Mouse (Mus musculus) midbrain, embryonic 13.5 days (tissue): ENCODE measurements around the gene Mpped2. TPM values are rescaled to one million over a fixed set of nuclear protein-coding genes. Genes with fewer than 3 reads are reported as not detected.
A peak's percentile ranks its signal among the peaks of the same experiment; 100 is the strongest.

Source experiments
- ATAC-seq: fragments of 200-750 bp; cut with Nextera tagmentation; 2 replicates; pipeline ENCODE4 v1.8.0; 2017; ENCODE audit warnings: mild to moderate bottlenecking, moderate TSS enrichment, moderate library complexity
- H3K27ac ChIP-seq: fragments of 300-500 bp; sonication (generic); 2 replicates; pipeline ENCODE4 v1.5.1; 2015; ENCODE audit warnings: inconsistent platforms, mild to moderate bottlenecking, moderate library complexity
- H3K27me3 ChIP-seq: fragments of 300-500 bp; sonication (generic); 2 replicates; pipeline ENCODE4 v1.6.1; 2015; ENCODE audit warnings: mild to moderate bottlenecking, inconsistent platforms
- H3K36me3 ChIP-seq: fragments of 300-500 bp; sonication (generic); 2 replicates; pipeline ENCODE4 v1.6.1; 2015; ENCODE audit warnings: mild to moderate bottlenecking, inconsistent platforms
- H3K4me1 ChIP-seq: fragments of 300-500 bp; sonication (generic); replicated peaks from 2 replicates; pipeline ENCODE4 v1.6.1; 2015; ENCODE audit warnings: inconsistent platforms
- H3K4me2 ChIP-seq: fragments of 300-500 bp; sonication (generic); replicated peaks from 2 replicates; pipeline ENCODE4 v1.6.1; 2015; ENCODE audit warnings: moderate library complexity, mild to moderate bottlenecking, inconsistent platforms
- H3K4me3 ChIP-seq: fragments of 300-500 bp; sonication (generic); replicated peaks from 2 replicates; pipeline ENCODE4 v1.5.1; 2015; ENCODE audit warnings: mild to moderate bottlenecking, inconsistent platforms
- H3K9ac ChIP-seq: fragments of 300-500 bp; sonication (generic); replicated peaks from 2 replicates; pipeline ENCODE4 v1.6.1; 2015; ENCODE audit warnings: mild to moderate bottlenecking, inconsistent platforms
- H3K9me3 ChIP-seq: fragments of 300-500 bp; sonication (generic); 2 replicates; pipeline ENCODE4 v1.6.1; 2016; ENCODE audit warnings: mild to moderate bottlenecking, inconsistent platforms
- WGBS: fragments of 180-500 bp; shearing (Covaris S2); methylation state at CpG from one replicate; pipeline ENCODE4 v1.1.7; 2015; 5-methylcytosine and 5-hydroxymethylcytosine counted together
- polyA plus RNA-seq: library from polyadenylated mRNA; unstranded; fragments of >200 nt; fragmentation: Nextera tagmentation; extraction: Ambion mirVana; gene quantifications from 2 replicates; pipeline ENCODE4 v1.2.1, GENCODE M21; 2015

Mpped2 gene
- polyA plus RNA-seq, 1 experiment from 2014 or later, result 157 TPM

DNA sequence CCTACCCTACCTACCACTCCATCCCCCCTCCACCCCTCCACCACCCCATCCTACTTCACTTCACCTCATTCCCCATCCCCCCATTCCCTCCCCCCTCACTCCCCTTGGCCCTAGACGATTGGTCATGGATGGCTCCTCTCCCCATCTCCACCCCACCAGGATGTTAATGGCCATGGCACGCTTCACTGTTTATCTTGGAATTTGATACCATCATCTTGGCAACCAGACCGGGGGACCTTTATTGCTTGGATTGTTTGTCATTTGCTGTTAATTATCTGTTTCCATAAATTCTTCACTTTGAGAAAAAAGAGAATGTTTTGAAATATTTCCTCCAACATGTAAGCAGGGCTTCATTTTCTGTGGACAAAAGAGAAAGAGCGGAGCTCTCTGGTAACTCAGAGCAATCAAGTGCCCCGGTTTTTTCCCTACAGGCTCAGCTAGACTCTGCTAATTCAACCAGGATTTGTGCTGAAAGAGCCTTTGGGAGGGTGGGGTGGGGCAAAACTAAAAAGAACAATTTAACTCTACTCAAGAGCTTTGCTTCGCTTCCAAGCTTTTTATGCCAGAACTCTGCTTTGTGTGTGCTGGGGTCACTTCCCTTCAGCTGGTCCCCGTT lies 17.9 kb downstream of the Mpped2 start:
- H3K27ac ChIP-seq, result no peak overlapping the region
- WGBS, result 14% methylated on average over 7 of the region's 7 CpGs
- no peaks in the 10 kb centered on the region for H3K9me3 ChIP-seq
- no peak overlapping the region for H3K4me3 ChIP-seq
- peaks cover 38% of the 10 kb centered on the region for H3K4me1 ChIP-seq
- no peak overlapping the region for H3K4me2 ChIP-seq
- no peak for ATAC-seq
- peaks cover 3% of the 10 kb centered on the region; the same call in 1 of the 2 replicates for H3K36me3 ChIP-seq
- no peaks in the 10 kb centered on the region for H3K27me3 ChIP-seq
- H3K9ac ChIP-seq, result no peak overlapping the region

DNA sequence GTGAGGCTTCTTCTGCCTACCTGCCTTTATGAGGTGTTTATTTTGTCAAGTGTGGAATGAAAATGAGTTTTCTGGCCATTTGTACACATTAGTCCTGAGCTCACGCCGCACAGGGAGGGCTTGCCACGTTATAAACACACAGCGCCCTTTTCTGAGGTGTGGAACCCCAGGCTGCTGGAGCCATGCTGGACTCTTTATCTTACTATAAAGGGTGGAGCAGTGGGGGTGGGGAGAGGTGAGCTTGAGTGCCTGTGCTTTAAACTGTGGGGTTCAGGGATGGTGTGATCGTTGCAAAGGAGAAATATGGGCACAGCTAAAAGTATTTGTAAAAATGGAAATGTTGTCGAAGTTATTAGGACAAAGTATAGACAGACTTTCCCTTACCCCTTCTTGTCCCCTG lies 18.4 kb downstream of the Mpped2 start:
- Histone ChIP-seq H3K36me3 (peaks cover 3% of the 10 kb centered on the region; the same call in 1 of the 2 replicates), H3K4me2 (no peak overlapping the region), H3K9me3 (no peaks in the 10 kb centered on the region), H3K27me3 (no peaks in the 10 kb centered on the region), H3K9ac (no peak overlapping the region), H3K4me1 (peaks cover 39% of the 10 kb centered on the region), H3K27ac (no peak overlapping the region), H3K4me3 (no peak overlapping the region)
- ATAC-seq, result no peak
- WGBS, result 48% methylated on average over 6 of the region's 6 CpGs

DNA sequence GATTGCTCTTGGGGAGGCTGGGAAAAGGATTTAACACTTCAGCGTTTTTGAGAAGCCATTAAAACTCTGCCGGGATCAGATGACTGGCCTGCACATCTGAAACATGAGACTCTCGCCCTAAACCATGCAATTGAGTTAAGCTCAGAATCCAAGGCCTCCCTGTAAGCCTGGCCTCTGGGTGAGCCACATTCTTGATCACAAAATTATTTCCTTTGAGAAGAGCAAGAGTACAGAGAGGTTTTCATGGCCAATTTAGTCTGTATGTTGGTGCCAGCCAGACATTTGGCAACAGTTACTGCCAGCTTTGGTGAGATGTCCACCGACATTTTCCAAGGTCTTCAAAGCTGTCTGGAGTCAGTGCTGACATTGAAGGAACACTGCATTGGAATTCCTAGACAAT lies 20.1 kb downstream of the Mpped2 start:
- ATAC-seq, result no peak
- peaks cover 43% of the 10 kb centered on the region for H3K4me1 ChIP-seq
- H3K27me3 ChIP-seq, result no peaks in the 10 kb centered on the region
- H3K9ac ChIP-seq, result no peak overlapping the region
- H3K9me3 ChIP-seq, result no peaks in the 10 kb centered on the region
- no peaks in the 10 kb centered on the region; the same call in 1 of the 2 replicates for H3K36me3 ChIP-seq
- no peak overlapping the region for H3K4me3 ChIP-seq
- 30% methylated on average over 4 of the region's 4 CpGs for WGBS
- H3K4me2 ChIP-seq, result no peak overlapping the region
- H3K27ac ChIP-seq, result no peak overlapping the region

DNA sequence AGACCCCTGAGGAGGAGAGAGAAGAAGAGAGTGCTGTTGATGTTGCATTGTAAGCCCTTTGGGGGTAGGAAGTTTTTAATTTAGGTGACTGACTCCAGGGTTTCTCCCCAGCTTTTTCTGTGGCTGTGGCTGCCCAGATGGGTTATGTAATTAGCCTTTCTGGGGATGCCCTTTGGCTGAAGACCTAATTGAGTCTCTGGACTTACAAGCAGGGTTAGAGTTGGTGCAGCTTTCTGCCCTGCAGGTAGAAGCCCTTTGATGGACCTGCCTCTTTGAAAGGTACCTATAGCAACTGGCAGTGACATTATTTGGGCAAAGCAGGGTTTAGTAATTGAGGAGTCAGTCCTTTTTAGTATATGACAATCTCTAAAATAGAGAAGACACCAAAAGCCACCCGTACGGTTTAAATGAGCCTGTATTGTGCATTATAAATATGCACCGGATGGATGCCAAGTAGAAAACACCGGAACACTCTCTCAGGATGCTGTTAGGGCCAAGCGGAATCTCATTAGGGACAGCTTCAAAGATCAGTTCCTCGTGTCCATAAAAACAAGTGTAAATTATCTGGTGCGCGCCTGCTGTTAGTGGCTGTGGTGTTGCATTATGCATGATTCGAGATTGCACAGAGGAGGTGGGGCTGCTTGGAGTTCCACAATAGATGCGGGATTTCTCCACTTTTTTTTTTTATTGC lies 22.8 kb downstream of the Mpped2 start:
- no peaks in the 10 kb centered on the region for H3K9me3 ChIP-seq
- ATAC-seq, result peak; percentile 89
- H3K4me1 ChIP-seq, result peaks cover 52% of the 10 kb centered on the region
- 16% methylated on average over 10 of the region's 10 CpGs for WGBS
- no peak overlapping the region for H3K9ac ChIP-seq
- no peaks in the 10 kb centered on the region for H3K27me3 ChIP-seq
- H3K27ac ChIP-seq, result peak overlapping the region; percentile 67
- peak overlapping the region; percentile 23; the same call in 1 of the 2 replicates for H3K4me2 ChIP-seq
- no peak overlapping the region for H3K4me3 ChIP-seq
- H3K36me3 ChIP-seq, result no peaks in the 10 kb centered on the region

DNA sequence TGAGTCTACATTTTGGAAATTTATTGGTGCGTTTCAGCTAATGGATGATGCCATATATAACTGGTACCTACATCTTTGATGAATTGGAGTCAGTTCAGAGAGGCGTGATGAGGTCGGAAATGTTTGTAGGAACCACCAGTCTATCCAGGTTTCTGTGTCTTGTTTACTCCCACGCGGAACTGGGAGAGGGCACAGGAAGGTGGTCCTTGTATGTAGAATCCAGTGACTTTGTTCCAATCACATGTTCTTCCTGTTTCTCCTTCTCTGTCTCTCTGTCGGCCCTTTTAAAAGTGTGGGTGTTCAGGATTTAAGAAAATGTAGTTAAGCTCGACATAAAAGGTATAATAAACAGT lies 23.3 kb downstream of the Mpped2 start:
- ATAC-seq, result peak; percentile 55
- Histone ChIP-seq H3K4me3 (no peak overlapping the region), H3K36me3 (no peaks in the 10 kb centered on the region), H3K9me3 (no peaks in the 10 kb centered on the region), H3K4me2 (peak overlapping the region; percentile 23; the same call in 1 of the 2 replicates), H3K27me3 (no peaks in the 10 kb centered on the region), H3K27ac (peak overlapping the region; percentile 67), H3K4me1 (peaks cover 51% of the 10 kb centered on the region), H3K9ac (no peak overlapping the region)
- 69% methylated on average over 7 of the region's 7 CpGs for WGBS

DNA sequence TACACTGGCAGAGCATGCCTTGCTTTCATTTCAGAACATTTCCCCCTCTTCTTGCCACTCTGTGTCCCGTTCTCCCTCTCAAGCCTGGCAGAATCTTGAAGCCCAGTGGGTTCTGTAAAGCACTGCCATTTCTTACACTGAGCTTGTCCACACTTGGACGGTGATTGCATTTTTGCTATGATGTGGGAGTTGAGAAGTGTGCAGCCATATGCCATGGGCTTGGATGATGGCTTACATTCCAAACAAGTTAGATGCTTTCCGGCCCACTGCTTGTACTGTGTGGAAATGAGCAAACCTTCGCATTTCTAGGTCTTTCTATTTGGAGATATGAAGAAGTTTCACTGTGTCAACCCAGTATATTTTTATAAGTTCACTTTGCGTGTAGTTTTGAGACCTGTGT lies 25.8 kb downstream of the Mpped2 start:
- H3K9me3 ChIP-seq, result no peaks in the 10 kb centered on the region
- 92% methylated on average over 5 of the region's 5 CpGs for WGBS
- ATAC-seq, result no peak
- no peak overlapping the region for H3K4me3 ChIP-seq
- no peak overlapping the region for H3K27ac ChIP-seq
- H3K4me2 ChIP-seq, result no peak overlapping the region
- no peak overlapping the region for H3K9ac ChIP-seq
- H3K4me1 ChIP-seq, result peaks cover 61% of the 10 kb centered on the region
- H3K36me3 ChIP-seq, result no peaks in the 10 kb centered on the region
- no peaks in the 10 kb centered on the region for H3K27me3 ChIP-seq

DNA sequence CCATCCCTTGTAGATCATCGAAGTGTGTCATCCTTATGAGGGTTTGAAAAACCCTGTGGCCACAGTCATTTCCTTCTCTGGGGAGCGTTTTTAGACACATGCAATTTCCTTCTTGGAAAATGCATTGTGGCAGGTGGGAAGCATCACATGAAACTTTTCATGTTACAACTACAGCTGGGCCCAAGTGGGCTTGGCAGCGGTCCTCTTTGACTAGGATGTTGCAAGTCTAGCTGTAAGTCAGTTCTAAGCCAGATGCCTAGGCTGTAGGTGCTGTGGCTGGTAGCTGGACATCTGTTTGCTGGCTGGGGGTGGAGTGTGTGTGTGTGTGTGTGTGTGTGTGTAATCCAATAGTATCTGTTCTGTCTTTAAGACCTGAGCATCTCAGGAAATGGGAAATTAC lies 26.4 kb downstream of the Mpped2 start:
- Histone ChIP-seq H3K9me3 (no peaks in the 10 kb centered on the region), H3K27ac (no peak overlapping the region), H3K4me2 (no peak overlapping the region), H3K36me3 (no peaks in the 10 kb centered on the region), H3K27me3 (no peaks in the 10 kb centered on the region), H3K9ac (no peak overlapping the region), H3K4me3 (no peak overlapping the region), H3K4me1 (peaks cover 61% of the 10 kb centered on the region)
- WGBS, result 94% methylated on average over 3 of the region's 3 CpGs
- no peak for ATAC-seq

DNA sequence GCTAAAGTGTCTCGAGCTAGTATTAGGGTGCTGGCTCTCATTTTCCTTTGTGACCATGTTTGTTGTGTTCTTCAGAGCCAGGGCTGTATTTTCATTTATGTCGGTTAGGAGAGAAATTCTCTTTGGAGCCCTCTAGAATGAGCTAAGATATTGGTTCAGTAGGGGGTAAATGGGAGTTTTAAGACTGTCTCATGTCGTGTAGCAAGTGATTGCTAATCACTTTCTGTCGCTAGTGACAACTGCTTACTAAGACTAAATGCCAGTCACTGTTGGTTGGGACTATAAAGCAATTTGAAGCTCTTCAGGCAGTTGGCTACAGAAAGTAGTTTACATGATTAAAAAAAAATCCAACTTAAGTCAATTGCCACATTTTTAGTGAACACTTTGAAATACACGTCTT lies 27.6 kb downstream of the Mpped2 start:
- peaks cover 54% of the 10 kb centered on the region for H3K4me1 ChIP-seq
- H3K27ac ChIP-seq, result no peak overlapping the region
- H3K9ac ChIP-seq, result no peak overlapping the region
- H3K36me3 ChIP-seq, result peaks cover 4% of the 10 kb centered on the region; the same call in 1 of the 2 replicates
- ATAC-seq, result no peak
- no peaks in the 10 kb centered on the region for H3K9me3 ChIP-seq
- 45% methylated on average over 5 of the region's 5 CpGs for WGBS
- no peak overlapping the region for H3K4me2 ChIP-seq
- H3K27me3 ChIP-seq, result no peaks in the 10 kb centered on the region
- H3K4me3 ChIP-seq, result no peak overlapping the region

DNA sequence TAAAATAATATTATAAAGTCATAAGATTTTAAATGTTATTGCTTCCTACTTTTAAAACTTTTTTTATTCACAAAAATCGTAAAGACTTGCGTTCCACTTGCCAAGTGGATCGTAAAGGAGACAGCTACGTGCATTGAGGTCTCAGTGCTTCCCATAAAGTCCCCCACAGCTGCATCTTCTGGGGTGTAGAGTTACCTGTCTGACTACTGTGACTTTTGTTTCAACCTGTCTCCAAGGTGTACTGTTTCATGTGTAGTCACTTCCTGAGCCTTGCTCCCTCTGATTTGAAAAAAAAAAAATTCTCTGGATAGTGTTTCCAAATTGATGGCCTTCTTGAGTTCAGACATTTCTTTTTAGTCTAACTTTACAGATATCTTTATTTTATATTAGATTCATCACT lies 29.0 kb downstream of the Mpped2 start:
- H3K27me3 ChIP-seq, result no peaks in the 10 kb centered on the region

DNA sequence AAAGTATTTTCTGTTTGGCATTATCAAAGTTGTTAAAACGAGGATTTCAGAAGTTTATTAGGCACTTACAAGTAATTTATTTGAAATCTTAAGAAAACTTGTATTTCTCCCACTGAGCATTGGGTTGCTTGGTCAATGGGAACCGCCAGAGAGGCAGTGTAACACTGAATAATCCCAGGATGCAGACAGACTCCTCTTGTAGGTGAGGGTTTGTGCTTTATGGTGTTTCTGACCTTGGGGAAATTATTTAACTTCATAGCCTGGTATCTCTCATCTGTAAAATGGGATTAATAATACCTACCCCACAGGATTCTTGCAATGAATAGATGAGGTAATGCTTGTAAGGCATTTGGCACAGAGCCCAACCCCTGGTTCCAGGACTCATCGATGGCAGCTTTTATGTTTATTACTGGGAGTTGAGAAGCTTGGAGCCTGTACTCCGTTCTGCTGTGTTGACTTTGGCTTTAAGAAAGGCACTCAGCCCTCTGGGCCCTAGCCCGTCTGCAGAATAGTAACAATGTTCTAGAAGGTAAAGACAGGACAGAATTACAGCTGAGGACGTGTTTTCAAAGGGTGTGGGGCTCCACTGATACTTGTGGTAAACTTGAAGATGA lies 37.0 kb downstream of the Mpped2 start:
- H3K9me3 ChIP-seq, result no peaks in the 10 kb centered on the region
- H3K36me3 ChIP-seq, result peaks cover 8% of the 10 kb centered on the region; the same call in 1 of the 2 replicates
- WGBS, result 66% methylated on average over 6 of the region's 6 CpGs
- no peaks in the 10 kb centered on the region for H3K27me3 ChIP-seq
- H3K9ac ChIP-seq, result no peak overlapping the region
- peaks cover 45% of the 10 kb centered on the region for H3K4me1 ChIP-seq
- H3K27ac ChIP-seq, result no peak overlapping the region
- no peak for ATAC-seq
- H3K4me3 ChIP-seq, result no peak overlapping the region
- no peak overlapping the region for H3K4me2 ChIP-seq

More for the DNA sequence above, 29.0 kb downstream of the Mpped2 start:
- H3K9ac ChIP-seq, result no peak overlapping the region
- peaks cover 41% of the 10 kb centered on the region for H3K4me1 ChIP-seq
- H3K4me2 ChIP-seq, result no peak overlapping the region
- H3K36me3 ChIP-seq, result peaks cover 8% of the 10 kb centered on the region; the same call in 1 of the 2 replicates
- H3K27ac ChIP-seq, result no peak overlapping the region
- WGBS, result 91% methylated on average over 4 of the region's 4 CpGs
- H3K4me3 ChIP-seq, result no peak overlapping the region
- no peaks in the 10 kb centered on the region for H3K9me3 ChIP-seq
- no peak for ATAC-seq

DNA sequence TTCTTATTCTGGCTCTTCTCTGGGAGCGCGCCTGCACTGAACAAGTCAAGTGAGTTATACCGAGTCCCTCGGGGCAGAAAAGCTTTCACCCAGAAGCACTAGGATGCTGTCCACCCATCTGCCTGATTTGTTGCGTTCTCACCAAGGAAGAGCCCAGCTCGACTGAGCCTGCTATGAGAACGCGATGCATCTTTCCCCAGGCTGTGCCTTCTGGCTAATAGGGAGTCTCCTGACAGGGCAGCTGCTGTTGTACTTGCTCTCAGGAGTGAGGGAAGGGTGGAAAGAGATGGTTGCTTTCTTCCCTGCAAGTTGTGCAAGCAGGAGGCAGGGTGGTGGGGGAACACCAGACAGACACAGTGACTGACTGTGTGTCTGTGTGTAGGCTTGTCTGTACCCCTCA lies 37.5 kb downstream of the Mpped2 start:
- H3K4me1 ChIP-seq, result peaks cover 50% of the 10 kb centered on the region
- peak overlapping the region; percentile 14; the same call in 1 of the 2 replicates for H3K27ac ChIP-seq
- no peaks in the 10 kb centered on the region for H3K27me3 ChIP-seq
- no peak for ATAC-seq
- no peaks in the 10 kb centered on the region for H3K9me3 ChIP-seq
- H3K36me3 ChIP-seq, result peaks cover 4% of the 10 kb centered on the region; the same call in 1 of the 2 replicates
- no peak overlapping the region for H3K9ac ChIP-seq
- 81% methylated on average over 8 of the region's 8 CpGs for WGBS
- H3K4me3 ChIP-seq, result no peak overlapping the region
- no peak overlapping the region for H3K4me2 ChIP-seq

DNA sequence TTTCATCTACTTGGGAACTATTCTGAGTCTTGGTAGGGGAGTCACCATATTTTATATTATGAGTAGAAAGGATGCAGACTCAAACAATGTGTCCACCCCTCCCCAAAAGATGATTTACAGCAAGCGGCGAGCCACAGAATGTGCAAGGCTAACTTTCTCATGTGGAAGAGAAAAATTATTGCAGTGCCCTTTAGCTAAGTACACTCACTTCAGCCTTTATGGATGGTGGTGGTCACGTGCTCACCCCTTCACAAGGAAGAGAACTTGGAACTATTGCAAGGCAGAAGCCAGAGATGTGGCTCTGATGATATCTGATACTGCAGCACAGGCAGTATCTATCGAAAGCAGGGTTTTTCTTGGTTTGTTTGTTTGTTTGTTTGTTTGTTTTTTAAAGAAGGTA lies 38.4 kb downstream of the Mpped2 start:
- Histone ChIP-seq H3K4me2 (no peak overlapping the region), H3K9me3 (no peaks in the 10 kb centered on the region), H3K27ac (no peak overlapping the region), H3K27me3 (no peaks in the 10 kb centered on the region), H3K4me1 (peaks cover 59% of the 10 kb centered on the region), H3K9ac (no peak overlapping the region), H3K36me3 (0 out of 2 replicates have a peak, but pooled peaks cover 3% of the 10 kb centered on the region), H3K4me3 (no peak overlapping the region)
- 93% methylated on average over 4 of the region's 4 CpGs for WGBS
- ATAC-seq, result no peak
